In the genomic region with DNA sequence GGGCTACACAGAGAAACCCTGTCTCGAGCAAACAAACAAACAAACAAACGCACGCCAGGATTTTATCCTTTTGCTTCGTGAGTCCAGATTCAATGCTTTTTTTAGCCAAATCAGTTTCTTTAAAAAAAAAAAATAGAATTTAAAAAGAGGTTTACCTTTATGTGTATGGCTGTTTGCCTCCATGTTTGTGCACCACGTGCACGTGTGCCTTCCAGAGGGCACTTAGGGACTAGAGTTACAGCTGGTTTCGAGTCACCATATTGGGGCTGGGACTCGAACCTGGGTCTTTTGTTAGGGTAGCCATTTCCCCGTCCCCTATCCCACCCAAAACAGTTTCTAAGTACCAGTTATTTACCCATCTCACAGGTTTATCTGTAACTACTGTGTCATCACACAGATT, we compare ENCODE assay signal across 8 mouse cellular contexts. TPM values are rescaled to one million over a fixed set of nuclear protein-coding genes. Genes with fewer than 3 reads are reported as not detected.
DNase-seq lines count a peak whose midpoint lies in the region; ATAC-seq lines count a peak whose summit lies in the region.

No protein-coding gene starts in this region.

- intact Hi-C loops in heart, postnatal 25 days (cut with DNase I) = loop anchor here (5.0 kb wide), 3 partner anchors 48 to 118 kb away; partner anchors contain the start of gene Pafah1b1

- no peak for ATAC-seq in heart, embryonic 14.5 days (ENCODE audit: insufficient number of reproducible peaks, insufficient read depth, low FRiP score, low read depth)
- no peak for ATAC-seq in hindbrain, embryonic 11.5 days (ENCODE audit: low FRiP score)
- peak; percentile 1; the same call in 1 of the 2 replicates for ATAC-seq in midbrain, embryonic 11.5 days (ENCODE audit: low FRiP score)
- no peak for ATAC-seq in erythroid progenitor cell, adult 5-6 weeks (replicated peaks; ENCODE audit: low FRiP score, poor library complexity, severe bottlenecking)

- peak overlapping the region; percentile 87 for H3K4me2 ChIP-seq in heart, embryonic 14.5 days (ENCODE audit: low read length)
- H3K4me2 ChIP-seq in hindbrain, embryonic 11.5 days (replicated peaks; ENCODE audit: low read depth, low read length) = peak overlapping the region; percentile 63
- peak overlapping the region; percentile 63 for H3K4me2 ChIP-seq in midbrain, embryonic 11.5 days

- DNase-seq in heart, postnatal 25 days (ENCODE audit: low spot score) = no peak
- DNase-seq in R1 (ENCODE audit: low read depth, low spot score) = peak; percentile 30
- no peak for DNase-seq in hindbrain, embryonic 11.5 days (ENCODE audit: low spot score)
- DNase-seq in midbrain, embryonic 11.5 days (ENCODE audit: low spot score, missing footprints) = no peak
- DNase-seq in frontal cortex, postnatal 10 days (ENCODE audit: low spot score in 2 of 2) = no peak
- no peak for DNase-seq in cerebellum, adult 11 months

- H3K27me3 ChIP-seq in heart, embryonic 14.5 days (ENCODE audit: control insufficient read depth, insufficient read depth, low read length) = no peaks in the 10 kb centered on the region
- H3K27me3 ChIP-seq in hindbrain, embryonic 11.5 days (ENCODE audit: control insufficient read depth, insufficient read depth, low read length) = no peaks in the 10 kb centered on the region
- H3K27me3 ChIP-seq in midbrain, embryonic 11.5 days (ENCODE audit: control insufficient read depth, insufficient read depth, low read length) = no peaks in the 10 kb centered on the region

- peak overlapping the region; percentile 67 to 72; a peak in 2 of 4 replicates for H3K27ac ChIP-seq in heart, embryonic 14.5 days (replicated peaks in 1 of 2; ENCODE audit: control insufficient read depth in 1 of 2, insufficient read depth in 1 of 2, low read depth in 2 of 2, low read length in 2 of 2)
- 0 out of 2 replicates have a peak overlapping the region, but pooled peaks have one; percentile 92 for H3K27ac ChIP-seq in hindbrain, embryonic 11.5 days (ENCODE audit: low read depth, low read length)
- no peak overlapping the region for H3K27ac ChIP-seq in midbrain, embryonic 11.5 days (ENCODE audit: low read depth, low read length)

- peaks cover 0 to 12% of the 10 kb centered on the region in 2 experiments; a peak in 2 of 4 replicates for H3K4me1 ChIP-seq in heart, embryonic 14.5 days (ENCODE audit: control insufficient read depth in 2 of 2, insufficient read depth in 2 of 2, low read length in 2 of 2)
- H3K4me1 ChIP-seq in hindbrain, embryonic 11.5 days (replicated peaks; ENCODE audit: control insufficient read depth, insufficient read depth, low read length) = 0 out of 2 replicates have a peak, but pooled peaks cover 2% of the 10 kb centered on the region
- H3K4me1 ChIP-seq in midbrain, embryonic 11.5 days (ENCODE audit: control insufficient read depth, insufficient read depth, low read length) = peaks cover 7% of the 10 kb centered on the region; the same call in 1 of the 2 replicates

- peak overlapping the region; percentile 80 to 90; a peak in 3 of 4 replicates for H3K4me3 ChIP-seq in heart, embryonic 14.5 days (ENCODE audit: control insufficient read depth in 1 of 2, insufficient read depth in 1 of 2, low read depth in 1 of 2, low read length in 2 of 2)
- H3K4me3 ChIP-seq in hindbrain, embryonic 11.5 days (ENCODE audit: low read depth, low read length) = peak overlapping the region; percentile 85
- peak overlapping the region; percentile 85 for H3K4me3 ChIP-seq in midbrain, embryonic 11.5 days (ENCODE audit: low read depth, low read length)

- no peaks in the 10 kb centered on the region for H3K9me3 ChIP-seq in heart, embryonic 14.5 days (ENCODE audit: control insufficient read depth, low read length)
- H3K9me3 ChIP-seq in hindbrain, embryonic 11.5 days (ENCODE audit: control insufficient read depth, low read length) = no peaks in the 10 kb centered on the region
- no peaks in the 10 kb centered on the region for H3K9me3 ChIP-seq in midbrain, embryonic 11.5 days (ENCODE audit: control insufficient read depth, low read length)

- WGBS in heart, embryonic 14.5 days = 76% methylated on average over 9 of the region's 9 CpGs
- whole genome bisulfite sequencing in hindbrain, embryonic 11.5 days = 83% methylated on average over 9 of the region's 9 CpGs
- 83% methylated on average over 9 of the region's 9 CpGs for WGBS in midbrain, embryonic 11.5 days

- H3K9ac ChIP-seq in heart, embryonic 14.5 days (ENCODE audit: low read length) = peak overlapping the region; percentile 84
- H3K9ac ChIP-seq in hindbrain, embryonic 11.5 days (ENCODE audit: low read depth, low read length) = peak overlapping the region; percentile 91
- H3K9ac ChIP-seq in midbrain, embryonic 11.5 days (ENCODE audit: low read length) = peak overlapping the region; percentile 93

- peaks cover 19% of the 10 kb centered on the region for H3K36me3 ChIP-seq in heart, embryonic 14.5 days (ENCODE audit: control insufficient read depth, insufficient read depth, low read length)
- 0 out of 2 replicates have a peak, but pooled peaks cover 6% of the 10 kb centered on the region for H3K36me3 ChIP-seq in hindbrain, embryonic 11.5 days (ENCODE audit: control insufficient read depth, insufficient read depth, low read length)
- H3K36me3 ChIP-seq in midbrain, embryonic 11.5 days (ENCODE audit: control insufficient read depth, insufficient read depth, low read length) = peaks cover 12% of the 10 kb centered on the region; the same call in 1 of the 2 replicates

RNA-seq across cellular contexts. Expression of gene Mettl16, which starts 0.6 kb away (rescaled TPM):
- polyA plus RNA-seq in heart, embryonic 14.5 days (2014; fragmentation: Nextera tagmentation; extraction: Ambion mirVana) = 20.3 and 21.4 TPM in 2 replicates
- 10 to 100 TPM; 14.0 to 15.1 TPM for total RNA-seq in heart, postnatal 25 days (2021)
- 45.0 and 46.8 TPM in 2 replicates for polyA plus RNA-seq in hindbrain, embryonic 11.5 days (2014; fragmentation: Nextera tagmentation; extraction: Ambion mirVana)
- 48.5 and 51.8 TPM in 2 replicates for polyA plus RNA-seq in midbrain, embryonic 11.5 days (2014; fragmentation: Nextera tagmentation; extraction: Ambion mirVana)
- total RNA-seq in erythroid progenitor cell, adult 5-6 weeks (2015; ENCODE audit: low replicate concordance) = 2.5 and 5.0 TPM in 2 replicates
- total RNA-seq in erythroid progenitor cell, adult 5-6 weeks (2017; ENCODE audit: low replicate concordance) = 3.1 and 5.4 TPM in 2 replicates

RNA-seq across cellular contexts. Expression of gene Pafah1b1, which starts 45.6 kb away (rescaled TPM):
- polyA plus RNA-seq in heart, embryonic 14.5 days (2014; fragmentation: Nextera tagmentation; extraction: Ambion mirVana) = 66.6 and 71.4 TPM in 2 replicates
- 100 to 1,000 TPM; 206 to 224 TPM for total RNA-seq in heart, postnatal 25 days (2021)
- 106 and 118 TPM in 2 replicates for polyA plus RNA-seq in hindbrain, embryonic 11.5 days (2014; fragmentation: Nextera tagmentation; extraction: Ambion mirVana)
- 103 and 112 TPM in 2 replicates for polyA plus RNA-seq in midbrain, embryonic 11.5 days (2014; fragmentation: Nextera tagmentation; extraction: Ambion mirVana)
- total RNA-seq in erythroid progenitor cell, adult 5-6 weeks (2015; ENCODE audit: low replicate concordance) = 71.7 and 86.5 TPM in 2 replicates
- 70.0 and 99.2 TPM in 2 replicates for total RNA-seq in erythroid progenitor cell, adult 5-6 weeks (2017; ENCODE audit: low replicate concordance)
